Mouse (Mus musculus): ENCODE results near the gene Naa20. TPM values are rescaled to one million over a fixed set of nuclear protein-coding genes. Genes with fewer than 3 reads are reported as not detected.

Gene Naa20
- polyA plus RNA-seq (2014; fragmentation: Nextera tagmentation; extraction: Ambion mirVana), result 179 and 186 TPM in 2 replicates

- Histone ChIP-seq H3K4me2 (ENCODE audit: low read depth, low read length) (peak within 1 kb of the TSS; percentile 78), H3K36me3 (ENCODE audit: control insufficient read depth, insufficient read depth, low read length) (peaks cover 5% of the 10 kb centered on the region; the same call in 1 of the 2 replicates), H3K4me3 (ENCODE audit: low read depth, low read length) (peak within 1 kb of the TSS; percentile 98), H3K27me3 (replicated peaks; ENCODE audit: control insufficient read depth, insufficient read depth, low read length) (no peaks in the 10 kb centered on the region), H3K4me1 (ENCODE audit: control insufficient read depth, insufficient read depth, low read length) (peaks cover 17% of the 10 kb centered on the region), H3K9ac (ENCODE audit: low read depth, low read length) (0 out of 2 replicates have a peak within 1 kb of the TSS, but pooled peaks have one; percentile 2), H3K27ac (replicated peaks; ENCODE audit: low read depth, low read length) (no peak within 1 kb of the TSS), H3K9me3 (ENCODE audit: control insufficient read depth, low read length) (no peaks in the 10 kb centered on the region)
- ATAC-seq (ENCODE audit: low read depth), result no peak
- DNase-seq (ENCODE audit: low spot score), result no peak
- 83% methylated on average over 6 of the region's 6 CpGs for WGBS
Observed at GRCm38 (mm10) chr2:145901861-145902260, at the start of gene Naa20. Gene Naa20 (plus strand): TSS chr2:145902099.

- H3K9ac ChIP-seq (ENCODE audit: low read depth, low read length), result no peak overlapping the region
- ATAC-seq (ENCODE audit: low read depth), result no peak
- H3K4me3 ChIP-seq (ENCODE audit: low read depth, low read length), result no peak overlapping the region
- H3K4me2 ChIP-seq (ENCODE audit: low read depth, low read length), result no peak overlapping the region
- no peaks in the 10 kb centered on the region for H3K36me3 ChIP-seq (ENCODE audit: control insufficient read depth, insufficient read depth, low read length)
- H3K27me3 ChIP-seq (replicated peaks; ENCODE audit: control insufficient read depth, insufficient read depth, low read length), result no peaks in the 10 kb centered on the region
- H3K27ac ChIP-seq (replicated peaks; ENCODE audit: low read depth, low read length), result peak overlapping the region; percentile 33; the same call in 1 of the 2 replicates
- peaks cover 29% of the 10 kb centered on the region for H3K4me1 ChIP-seq (ENCODE audit: control insufficient read depth, insufficient read depth, low read length)
- no peak for DNase-seq (ENCODE audit: low spot score)
- no peaks in the 10 kb centered on the region for H3K9me3 ChIP-seq (ENCODE audit: control insufficient read depth, low read length)
- 80% methylated on average over 9 of the region's 9 CpGs for WGBS
Observed at GRCm38 (mm10) chr2:145855831-145856230, 46.1 kb upstream of the Naa20 start.

DNA sequence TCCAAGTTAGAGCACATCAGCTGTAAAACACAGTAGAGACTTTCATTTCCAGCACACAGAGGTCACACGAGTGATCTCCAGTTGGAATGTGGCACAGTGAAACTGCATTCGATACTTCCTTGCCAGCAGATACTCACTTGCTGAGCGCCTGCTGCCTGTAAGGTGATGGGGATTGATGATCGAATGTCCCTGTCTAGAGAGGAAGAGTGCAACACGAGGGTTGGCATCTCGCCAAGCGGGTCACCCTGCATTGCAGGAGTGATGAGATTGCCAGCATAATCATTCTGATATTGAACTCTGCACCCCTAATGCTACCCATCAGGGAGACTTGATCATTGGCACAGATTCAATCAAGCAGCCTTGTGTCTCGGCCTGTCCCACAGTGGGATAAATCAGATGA is 44.0 kb upstream of the Naa20 start:
- Histone ChIP-seq H3K27ac (replicated peaks; ENCODE audit: low read depth, low read length) (no peak overlapping the region), H3K9ac (ENCODE audit: low read depth, low read length) (no peak overlapping the region), H3K4me2 (ENCODE audit: low read depth, low read length) (no peak overlapping the region), H3K9me3 (ENCODE audit: control insufficient read depth, low read length) (no peaks in the 10 kb centered on the region), H3K36me3 (ENCODE audit: control insufficient read depth, insufficient read depth, low read length) (no peaks in the 10 kb centered on the region), H3K27me3 (replicated peaks; ENCODE audit: control insufficient read depth, insufficient read depth, low read length) (no peaks in the 10 kb centered on the region), H3K4me3 (ENCODE audit: low read depth, low read length) (no peak overlapping the region), H3K4me1 (ENCODE audit: control insufficient read depth, insufficient read depth, low read length) (peaks cover 29% of the 10 kb centered on the region)
- ATAC-seq (ENCODE audit: low read depth) (no peak), DNase-seq (ENCODE audit: low spot score) (no peak)
- WGBS, result 63% methylated on average over 8 of the region's 8 CpGs

DNA sequence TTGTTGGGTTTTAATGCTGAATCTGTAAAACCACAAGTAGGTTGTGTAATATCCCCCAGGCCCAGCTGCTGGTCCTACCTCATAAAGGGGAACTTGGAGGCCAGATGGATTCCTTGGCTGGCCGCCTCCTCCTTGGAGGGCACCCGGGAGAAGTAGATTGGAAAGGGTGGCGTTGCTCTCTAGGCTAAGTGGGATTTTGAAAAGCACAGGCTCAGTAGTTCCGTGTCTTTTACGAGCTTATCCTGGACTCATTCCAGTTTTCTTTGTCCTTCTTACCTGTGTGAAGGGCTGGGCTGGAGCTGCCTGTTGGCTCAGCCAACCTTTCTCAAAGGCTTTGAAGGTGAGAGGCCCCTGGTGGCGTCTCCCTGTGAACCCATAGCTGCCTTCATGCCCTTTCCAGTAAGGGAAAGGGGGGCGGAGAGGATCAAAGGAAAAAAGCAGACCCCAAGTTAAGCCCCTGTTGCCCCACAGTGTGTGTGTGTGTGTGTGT is 42.4 kb upstream of the Naa20 start:
- Histone ChIP-seq H3K4me1 (ENCODE audit: control insufficient read depth, insufficient read depth, low read length) (peaks cover 29% of the 10 kb centered on the region), H3K9me3 (ENCODE audit: control insufficient read depth, low read length) (no peaks in the 10 kb centered on the region), H3K9ac (ENCODE audit: low read depth, low read length) (peak overlapping the region; percentile 76; the same call in 1 of the 2 replicates), H3K27me3 (replicated peaks; ENCODE audit: control insufficient read depth, insufficient read depth, low read length) (no peaks in the 10 kb centered on the region), H3K36me3 (ENCODE audit: control insufficient read depth, insufficient read depth, low read length) (no peaks in the 10 kb centered on the region), H3K27ac (replicated peaks; ENCODE audit: low read depth, low read length) (peak overlapping the region; percentile 98), H3K4me3 (ENCODE audit: low read depth, low read length) (peak overlapping the region; percentile 56), H3K4me2 (ENCODE audit: low read depth, low read length) (peak overlapping the region; percentile 64)
- WGBS, result 13% methylated on average over 7 of the region's 7 CpGs
- DNase-seq (ENCODE audit: low spot score) (peak; percentile 86), ATAC-seq (ENCODE audit: low read depth) (peak; percentile 46)

GRCm38 (mm10) chr2:145859932-145860801 is 41.7 kb upstream of the Naa20 start:
- H3K4me3 ChIP-seq (ENCODE audit: low read depth, low read length), result peak overlapping the region; percentile 56
- peak overlapping the region; percentile 64 for H3K4me2 ChIP-seq (ENCODE audit: low read depth, low read length)
- ATAC-seq (ENCODE audit: low read depth) (peak; percentile 87), DNase-seq (ENCODE audit: low spot score) (peak; percentile 97)
- WGBS, result 4% methylated on average over 31 of the region's 40 CpGs
- H3K27me3 ChIP-seq (replicated peaks; ENCODE audit: control insufficient read depth, insufficient read depth, low read length), result no peaks in the 10 kb centered on the region
- no peaks in the 10 kb centered on the region for H3K36me3 ChIP-seq (ENCODE audit: control insufficient read depth, insufficient read depth, low read length)
- peaks cover 29% of the 10 kb centered on the region for H3K4me1 ChIP-seq (ENCODE audit: control insufficient read depth, insufficient read depth, low read length)
- H3K27ac ChIP-seq (replicated peaks; ENCODE audit: low read depth, low read length), result peak overlapping the region; percentile 98
- H3K9ac ChIP-seq (ENCODE audit: low read depth, low read length), result peak overlapping the region; percentile 76
- H3K9me3 ChIP-seq (ENCODE audit: control insufficient read depth, low read length), result no peaks in the 10 kb centered on the region

DNA sequence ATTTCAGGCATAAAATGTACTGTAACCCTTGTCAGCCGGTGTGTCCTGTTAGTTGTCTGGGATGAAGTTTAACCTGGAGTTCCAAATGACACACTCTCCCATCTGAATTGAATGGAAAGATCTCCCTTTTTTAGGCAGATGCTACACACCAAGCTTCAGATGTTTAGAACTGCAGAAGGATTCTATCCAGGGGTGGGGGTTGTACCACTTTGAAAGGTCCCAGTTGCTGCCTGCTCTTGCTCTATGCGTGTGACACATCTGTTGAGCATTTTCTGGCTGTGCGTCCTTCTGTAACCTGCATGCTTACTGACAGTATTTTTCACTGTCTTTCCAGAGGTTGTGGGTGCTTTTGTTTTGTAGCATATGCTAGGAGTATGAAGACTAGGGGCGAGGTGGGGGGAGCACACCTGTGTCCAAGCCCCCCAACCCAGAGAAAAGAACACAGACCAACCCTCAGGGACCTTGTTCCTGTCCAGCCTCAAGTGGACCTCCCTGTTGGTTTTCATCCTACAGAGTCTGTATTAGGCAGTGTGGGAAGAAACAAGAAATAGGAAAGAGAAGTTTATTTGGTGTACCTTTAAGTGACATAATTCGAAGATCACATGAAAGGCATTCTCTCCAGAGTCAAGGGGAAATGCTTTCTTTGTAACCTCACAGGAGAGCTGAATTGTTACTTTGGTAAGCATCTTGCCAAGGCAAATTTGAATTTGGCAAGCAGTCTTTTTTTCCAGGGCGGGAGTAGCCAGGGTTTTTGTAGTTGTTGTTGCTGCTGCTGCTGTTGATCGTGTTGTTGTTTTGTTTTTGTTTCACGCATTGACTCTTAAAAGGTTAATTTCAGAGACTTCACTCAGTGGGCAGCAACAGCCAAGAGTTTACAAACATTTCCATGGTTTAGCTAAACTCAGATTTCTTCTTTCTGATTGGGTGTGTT is 40.4 kb upstream of the Naa20 start:
- peak overlapping the region; percentile 98 for H3K27ac ChIP-seq (replicated peaks; ENCODE audit: low read depth, low read length)
- 18% methylated on average over 8 of the region's 8 CpGs for WGBS
- H3K4me2 ChIP-seq (ENCODE audit: low read depth, low read length), result peak overlapping the region; percentile 64
- peaks cover 27% of the 10 kb centered on the region for H3K4me1 ChIP-seq (ENCODE audit: control insufficient read depth, insufficient read depth, low read length)
- no peaks in the 10 kb centered on the region for H3K9me3 ChIP-seq (ENCODE audit: control insufficient read depth, low read length)
- DNase-seq (ENCODE audit: low spot score), result peak; percentile 64
- H3K27me3 ChIP-seq (replicated peaks; ENCODE audit: control insufficient read depth, insufficient read depth, low read length), result no peaks in the 10 kb centered on the region
- no peak for ATAC-seq (ENCODE audit: low read depth)
- peak overlapping the region; percentile 76 for H3K9ac ChIP-seq (ENCODE audit: low read depth, low read length)
- peak overlapping the region; percentile 56 for H3K4me3 ChIP-seq (ENCODE audit: low read depth, low read length)
- H3K36me3 ChIP-seq (ENCODE audit: control insufficient read depth, insufficient read depth, low read length), result peaks cover 1% of the 10 kb centered on the region; the same call in 1 of the 2 replicates

DNA sequence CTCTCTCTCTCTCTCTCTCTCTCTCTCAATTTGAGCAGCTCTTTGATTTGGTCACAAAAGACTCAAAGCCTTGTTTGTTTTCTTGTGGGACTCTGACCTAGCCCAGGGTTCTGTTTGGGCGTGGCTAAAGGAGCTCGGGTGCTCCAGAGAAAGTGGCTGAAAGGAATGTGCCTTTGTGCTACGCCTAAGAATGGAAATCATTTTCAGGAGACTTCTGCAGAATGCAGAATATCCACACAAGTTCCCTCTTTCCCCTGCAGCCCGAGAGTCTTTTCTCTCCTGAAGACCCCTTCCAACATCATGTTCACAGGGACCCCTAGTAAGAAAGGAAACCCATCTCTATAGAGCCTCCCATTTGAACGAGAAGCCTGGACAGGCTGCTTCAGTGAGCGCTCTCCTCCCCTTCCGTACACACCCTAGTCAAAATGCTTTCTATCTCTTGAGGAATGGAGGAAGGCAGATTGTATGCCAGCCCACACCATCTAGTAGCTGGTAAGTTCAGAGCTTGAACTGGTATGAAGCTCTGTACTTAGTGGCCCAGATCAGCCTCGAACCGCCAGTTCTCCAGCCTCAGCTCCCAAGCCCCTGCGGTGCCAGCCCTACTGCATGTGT is 39.6 kb upstream of the Naa20 start:
- Histone ChIP-seq H3K27ac (replicated peaks; ENCODE audit: low read depth, low read length) (peak overlapping the region; percentile 98), H3K27me3 (replicated peaks; ENCODE audit: control insufficient read depth, insufficient read depth, low read length) (no peaks in the 10 kb centered on the region), H3K9ac (ENCODE audit: low read depth, low read length) (peak overlapping the region; percentile 76), H3K4me3 (ENCODE audit: low read depth, low read length) (peak overlapping the region; percentile 56), H3K9me3 (ENCODE audit: control insufficient read depth, low read length) (peaks cover 6% of the 10 kb centered on the region; the same call in 1 of the 2 replicates), H3K36me3 (ENCODE audit: control insufficient read depth, insufficient read depth, low read length) (peaks cover 10% of the 10 kb centered on the region; the same call in 1 of the 2 replicates), H3K4me1 (ENCODE audit: control insufficient read depth, insufficient read depth, low read length) (peaks cover 27% of the 10 kb centered on the region), H3K4me2 (ENCODE audit: low read depth, low read length) (peak overlapping the region; percentile 64)
- peak; percentile 77 for DNase-seq (ENCODE audit: low spot score)
- WGBS, result 23% methylated on average over 10 of the region's 10 CpGs
- ATAC-seq (ENCODE audit: low read depth), result no peak

DNA sequence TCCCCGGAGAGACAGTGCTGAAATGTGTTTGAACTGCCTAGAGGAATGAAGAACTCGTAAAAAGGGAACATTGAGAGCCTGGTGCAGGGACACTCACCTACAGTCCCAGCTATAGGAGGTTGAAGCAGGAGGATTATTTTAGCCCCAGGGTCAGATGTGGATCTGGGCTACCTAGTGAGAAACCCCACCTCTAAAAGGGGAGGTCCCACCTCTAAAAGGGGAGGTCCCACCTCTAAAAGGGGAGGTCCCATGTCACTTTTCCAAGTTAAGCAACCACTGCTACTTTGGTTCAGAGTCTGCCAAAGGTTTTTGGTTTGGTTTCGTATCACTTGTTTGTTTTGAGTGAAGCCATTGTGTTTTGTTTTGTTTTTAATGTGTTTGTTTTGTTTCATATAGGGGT is 36.6 kb upstream of the Naa20 start:
- H3K4me2 ChIP-seq (ENCODE audit: low read depth, low read length), result no peak overlapping the region
- no peaks in the 10 kb centered on the region for H3K27me3 ChIP-seq (replicated peaks; ENCODE audit: control insufficient read depth, insufficient read depth, low read length)
- no peak overlapping the region for H3K4me3 ChIP-seq (ENCODE audit: low read depth, low read length)
- no peak overlapping the region for H3K9ac ChIP-seq (ENCODE audit: low read depth, low read length)
- no peak for DNase-seq (ENCODE audit: low spot score)
- peaks cover 6% of the 10 kb centered on the region; the same call in 1 of the 2 replicates for H3K9me3 ChIP-seq (ENCODE audit: control insufficient read depth, low read length)
- WGBS, result 81% methylated on average over 3 of the region's 3 CpGs
- H3K36me3 ChIP-seq (ENCODE audit: control insufficient read depth, insufficient read depth, low read length), result peaks cover 14% of the 10 kb centered on the region; the same call in 1 of the 2 replicates
- H3K4me1 ChIP-seq (ENCODE audit: control insufficient read depth, insufficient read depth, low read length), result peaks cover 5% of the 10 kb centered on the region; the same call in 1 of the 2 replicates
- H3K27ac ChIP-seq (replicated peaks; ENCODE audit: low read depth, low read length), result no peak overlapping the region
- no peak for ATAC-seq (ENCODE audit: low read depth)

Data from embryonic facial prominence, embryonic 14.5 days (tissue).